Mouse (Mus musculus) small intestine, adult 2 months (tissue): ENCODE measurements at regions not wholly inside any gene's neighbourhood (a gene's known extent, or its start where the extent isn't known, plus 50 kb on each side); places are given as distances from the start of the nearest gene placed in this dataset.

Experiments used
- CTCF ChIP-seq: fragments of 200-500 bp; IDR thresholded peaks from 2 replicates; pipeline ENCODE4 v1.5.1; 2012; ENCODE audit warnings: low read depth, mild to moderate bottlenecking, control low read depth, inconsistent platforms, low read length, moderate library complexity, mixed read lengths; ENCODE audit not compliant: insufficient replicate concordance, insufficient read length; ENCODE audit errors: extremely low read depth
- POLR2A ChIP-seq: fragments of 200-500 bp; IDR thresholded peaks from 2 replicates; pipeline ENCODE4 v1.6.1; 2012; ENCODE audit warnings: low read depth, mild to moderate bottlenecking, control low read depth, inconsistent platforms, low read length, moderate library complexity

GRCm38 (mm10) chr4:124526822-124527221 lies 83.8 kb downstream of the 3100002H09Rik start:
- TF ChIP-seq CTCF = no peak
- TF ChIP-seq POLR2A = no peak
